9 mouse cellular contexts compared by ENCODE assay signal in genomic region chr9:43230886-43231285, GRCm38 (mm10). TPM values are rescaled to one million over a fixed set of nuclear protein-coding genes. Genes with fewer than 3 reads are reported as not detected.
DNase-seq lines count a peak whose midpoint lies in the region; ATAC-seq and TF ChIP-seq lines count a peak whose summit lies in the region.
"Had no signal": no experiment of that assay in that cellular context is flagged by ENCODE, and none has a peak within 500 bp of the region (broad histone marks: within the 10 kb centered on the region; RNA-seq: fewer than 3 reads in every experiment).

No protein-coding gene starts in this region.

- WGBS in heart, embryonic 13.5 days = 38% methylated on average over 4 of the region's 4 CpGs
- WGBS in kidney, postnatal 0 days = 48% methylated on average over 4 of the region's 4 CpGs
- 36% methylated on average over 4 of the region's 4 CpGs for WGBS in stomach, embryonic 15.5 days

- H3K27ac ChIP-seq in heart, embryonic 13.5 days (replicated peaks) = peak overlapping the region; percentile 81
- H3K27ac ChIP-seq in kidney, postnatal 0 days = peak overlapping the region; percentile 74
- H3K27ac ChIP-seq in stomach, embryonic 15.5 days = peak overlapping the region; percentile 89
- H3K27ac ChIP-seq: hindbrain, postnatal 0 days had no signal

- no peak for TF ChIP-seq CTCF in kidney, postnatal 0 days (IDR thresholded peaks at IDR 0.05; ENCODE audit: low read depth)

- no peak overlapping the region for H3K4me3 ChIP-seq in heart, embryonic 13.5 days
- no peak overlapping the region for H3K4me3 ChIP-seq in kidney, postnatal 0 days (replicated peaks; ENCODE audit: low read depth, low read length)
- H3K4me3 ChIP-seq in stomach, embryonic 15.5 days (replicated peaks) = peak overlapping the region; percentile 2; the same call in 1 of the 2 replicates

- no peaks in the 10 kb centered on the region for H3K9me3 ChIP-seq in heart, embryonic 13.5 days
- no peaks in the 10 kb centered on the region for H3K9me3 ChIP-seq in kidney, postnatal 0 days (replicated peaks; ENCODE audit: low read length)
- no peaks in the 10 kb centered on the region for H3K9me3 ChIP-seq in stomach, embryonic 15.5 days

- H3K4me2 ChIP-seq in heart, embryonic 13.5 days = no peak overlapping the region; the same call in 1 of the 2 replicates
- H3K4me2 ChIP-seq in kidney, postnatal 0 days (ENCODE audit: low read length) = no peak overlapping the region
- H3K4me2 ChIP-seq in stomach, embryonic 15.5 days = peak overlapping the region; percentile 36

- DNase-seq in lung, postnatal 10 days = peak; percentile 52
- no peak for DNase-seq in lung, postnatal 14 days
- DNase-seq in kidney, postnatal 0 days (ENCODE audit: low spot score) = peak; percentile 72
- no peak for DNase-seq in ovary, postnatal 36 days (ENCODE audit: low spot score)
- DNase-seq: thymus, postnatal 25 days had no signal

- ATAC-seq in heart, embryonic 13.5 days (ENCODE audit: extremely low read depth, insufficient number of reproducible peaks, low FRiP score, low TSS enrichment) = no peak
- ATAC-seq in kidney, postnatal 0 days (replicated peaks; ENCODE audit: low FRiP score, low read depth) = 0 out of 2 replicates have a peak, but pooled peaks have one; percentile 26
- no peak; the same call in 1 of the 2 replicates for ATAC-seq in stomach, embryonic 15.5 days (ENCODE audit: insufficient read depth, low FRiP score, low read depth)
- ATAC-seq in CD4-positive, CD25-positive, alpha-beta regulatory T cell, adult 4 months = no peak
- ATAC-seq: hindbrain, postnatal 0 days had no signal

- H3K36me3 ChIP-seq in heart, embryonic 13.5 days = peaks cover 4% of the 10 kb centered on the region; the same call in 1 of the 2 replicates
- H3K36me3 ChIP-seq in kidney, postnatal 0 days (ENCODE audit: insufficient read depth, low read length) = no peaks in the 10 kb centered on the region
- no peaks in the 10 kb centered on the region for H3K36me3 ChIP-seq in stomach, embryonic 15.5 days

- peaks cover 78% of the 10 kb centered on the region for H3K4me1 ChIP-seq in heart, embryonic 13.5 days
- peaks cover 55% of the 10 kb centered on the region for H3K4me1 ChIP-seq in kidney, postnatal 0 days (replicated peaks; ENCODE audit: insufficient read depth, low read length)
- peaks cover 75% of the 10 kb centered on the region for H3K4me1 ChIP-seq in stomach, embryonic 15.5 days

- H3K27me3 ChIP-seq in heart, embryonic 13.5 days (replicated peaks) = no peaks in the 10 kb centered on the region
- no peaks in the 10 kb centered on the region for H3K27me3 ChIP-seq in kidney, postnatal 0 days (ENCODE audit: insufficient read depth, low read length)
- H3K27me3 ChIP-seq in stomach, embryonic 15.5 days (replicated peaks) = no peaks in the 10 kb centered on the region

- H3K9ac ChIP-seq in heart, embryonic 13.5 days = peak overlapping the region; percentile 54
- H3K9ac ChIP-seq in kidney, postnatal 0 days (ENCODE audit: low read depth, low read length) = no peak overlapping the region; the same call in 1 of the 2 replicates
- H3K9ac ChIP-seq in stomach, embryonic 15.5 days = no peak overlapping the region

RNA-seq across cellular contexts. Expression of gene Oaf, which starts 8.8 kb away (rescaled TPM):
- 28.0 and 29.7 TPM in 2 replicates for polyA plus RNA-seq in heart, embryonic 13.5 days (2015; fragmentation: Nextera tagmentation; extraction: Ambion mirVana)
- 57.2 and 62.9 TPM in 2 replicates for polyA plus RNA-seq in kidney, postnatal 0 days (2015; fragmentation: Nextera tagmentation; extraction: Ambion mirVana)
- polyA plus RNA-seq in stomach, embryonic 15.5 days (2015; fragmentation: Nextera tagmentation; extraction: Ambion mirVana) = 60.6 and 65.7 TPM in 2 replicates
- under 1 TPM in 1 of 2 experiments, not detected in 1; 0.12 TPM for polyA plus RNA-seq in CD4-positive, CD25-positive, alpha-beta regulatory T cell, adult 4 months (2017; shearing (Covaris generic))

RNA-seq across cellular contexts. Expression of gene Pou2f3, which starts 20.7 kb away (rescaled TPM):
- polyA plus RNA-seq in heart, embryonic 13.5 days (2015; fragmentation: Nextera tagmentation; extraction: Ambion mirVana) = not detected in 2 replicates
- polyA plus RNA-seq in kidney, postnatal 0 days (2015; fragmentation: Nextera tagmentation; extraction: Ambion mirVana) = 0.41 and 0.47 TPM in 2 replicates
- polyA plus RNA-seq in stomach, embryonic 15.5 days (2015; fragmentation: Nextera tagmentation; extraction: Ambion mirVana) = 0.54 and 0.68 TPM in 2 replicates
- polyA plus RNA-seq in CD4-positive, CD25-positive, alpha-beta regulatory T cell, adult 4 months (2017; shearing (Covaris generic)) = not detected

Comparison
In these comparisons a context has a peak if more than half of its experiments do, and no peak if none do; other contexts are left out.
1. DNase-seq: peak in lung, postnatal 10 days (single experiment) and kidney, postnatal 0 days (single experiment); none in lung, postnatal 14 days (single experiment) and ovary, postnatal 36 days (single experiment).
2. RNA of gene Oaf, which starts 8.8 kb away (polyA plus RNA-seq): 60.6 to 65.7 TPM in stomach, embryonic 15.5 days, 57.2 to 62.9 TPM in kidney, postnatal 0 days and 28.0 to 29.7 TPM in heart, embryonic 13.5 days; 0.12 TPM in CD4-positive, CD25-positive, alpha-beta regulatory T cell, adult 4 months; every median in the first group is over 10 times any median in the second.
3. Peak in every context shown above with its lines, with median percentiles within 50 percentile points of each other: H3K27ac ChIP-seq.